Mouse (Mus musculus) liver, postnatal 0 days (tissue): Measurements from ENCODE around the gene Aar2.

Experiments
- CTCF ChIP-seq: sonication (generic); IDR thresholded peaks from 2 replicates; pipeline ENCODE4 v1.5.1; 2016; ENCODE audit warnings: antibody characterized with exemption, low read depth
- EP300 ChIP-seq: IDR thresholded peaks from 2 replicates; pipeline ENCODE4 v1.6.1; 2016; ENCODE audit warnings: antibody characterized with exemption, low read depth, mild to moderate bottlenecking

- TF ChIP-seq EP300, result no peak
- TF ChIP-seq CTCF, result no peak
Measured at GRCm38 (mm10) chr2:156614661-156615654, 67.6 kb downstream of the Aar2 start.
